Mouse (Mus musculus): ENCODE measurements around the gene Ccdc184. TPM values are rescaled to one million over a fixed set of nuclear protein-coding genes. Genes with fewer than 3 reads are reported as not detected.

Gene Ccdc184
- total RNA-seq, 2 experiments from 2014 or later: 20.6 to 21.8 TPM

GRCm38 (mm10) chr15:98157253-98157652, 9.7 kb upstream of the Ccdc184 start:
- DNase-seq (ENCODE audit: extremely low spot score in 1 of 2, low spot score in 2 of 2): no peak
- intact Hi-C loops (cut with DNase I): no loop called here
- no peak overlapping the region for H3K4me3 ChIP-seq
- TF ChIP-seq CTCF (IDR thresholded peaks at IDR 0.05): no peak
- no peak overlapping the region for H3K27ac ChIP-seq

- TF ChIP-seq CTCF (IDR thresholded peaks at IDR 0.05): no peak
- no peak overlapping the region for H3K27ac ChIP-seq
- intact Hi-C loops (cut with DNase I): loop anchor here (10.0 kb wide), 1 partner anchor 306 kb away; no protein-coding TSS in a partner anchor
Measured at GRCm38 (mm10) chr15:98161026-98161805, 5.7 kb upstream of the Ccdc184 start.

GRCm38 (mm10) chr15:98162561-98162960, 4.4 kb upstream of the Ccdc184 start:
- Histone ChIP-seq H3K27ac (no peak overlapping the region), H3K4me3 (no peak overlapping the region)
- intact Hi-C loops (cut with DNase I): loop anchor here (10.0 kb wide), 1 partner anchor 308 kb away; no protein-coding TSS in a partner anchor
- no peak for TF ChIP-seq CTCF (IDR thresholded peaks at IDR 0.05)
- no peak for DNase-seq (ENCODE audit: extremely low spot score in 1 of 2, low spot score in 2 of 2)

More at GRCm38 (mm10) chr15:98161026-98161805, 5.7 kb upstream of the Ccdc184 start:
- no peak overlapping the region for H3K4me3 ChIP-seq
- DNase-seq (ENCODE audit: extremely low spot score in 1 of 2, low spot score in 2 of 2): no peak

GRCm38 (mm10) chr15:98165525-98165924, 1.4 kb upstream of the Ccdc184 start, which contains the start of gene Asb8:
Gene Asb8 (minus strand): TSS chr15:98165625.
- DNase-seq (ENCODE audit: extremely low spot score in 1 of 2, low spot score in 2 of 2): no peak
- Histone ChIP-seq H3K27ac (no peak within 1 kb of the TSS), H3K4me3 (no peak within 1 kb of the TSS)
- TF ChIP-seq CTCF (IDR thresholded peaks at IDR 0.05): no peak
- intact Hi-C loops (cut with DNase I): loop anchor here (10.0 kb wide), 1 partner anchor 311 kb away; no protein-coding TSS in a partner anchor

- intact Hi-C loops (cut with DNase I): loop anchor here (2.0 to 10.0 kb wide), 2 partner anchors 19 to 313 kb away; no protein-coding TSS in a partner anchor
- no peak for TF ChIP-seq CTCF (IDR thresholded peaks at IDR 0.05)
- H3K27ac ChIP-seq: peak overlapping the region; percentile 94
- peak overlapping the region; percentile 83 for H3K4me3 ChIP-seq
- peak; percentile 91 for DNase-seq (ENCODE audit: extremely low spot score in 1 of 2, low spot score in 2 of 2)
Measured at GRCm38 (mm10) chr15:98167645-98168621, 975 bp downstream of the Ccdc184 start.

GRCm38 (mm10) chr15:98168622-98169004, 1.7 kb downstream of the Ccdc184 start:
- no peak for TF ChIP-seq CTCF (IDR thresholded peaks at IDR 0.05)
- DNase-seq (ENCODE audit: extremely low spot score in 1 of 2, low spot score in 2 of 2): no peak
- H3K4me3 ChIP-seq: peak overlapping the region; percentile 83
- intact Hi-C loops (cut with DNase I): loop anchor here (10.0 kb wide), 1 partner anchor 314 kb away; no protein-coding TSS in a partner anchor
- peak overlapping the region; percentile 94; the same call in 1 of the 2 replicates for H3K27ac ChIP-seq

GRCm38 (mm10) chr15:98170365-98170764, 3.4 kb downstream of the Ccdc184 start:
- peak; percentile 54 to 62 for DNase-seq (ENCODE audit: extremely low spot score in 1 of 2, low spot score in 2 of 2)
- TF ChIP-seq CTCF (IDR thresholded peaks at IDR 0.05): no peak; the same call in 1 of the 2 replicates
- H3K27ac ChIP-seq: no peak overlapping the region; the same call in 1 of the 2 replicates
- intact Hi-C loops (cut with DNase I): loop anchor here (5.0 kb wide), 2 partner anchors 63 to 208 kb away; partner anchors contain the start of gene Tmem106c
- peak overlapping the region; percentile 83 for H3K4me3 ChIP-seq

- DNase-seq (ENCODE audit: extremely low spot score in 1 of 2, low spot score in 2 of 2): no peak
- H3K4me3 ChIP-seq: peak overlapping the region; percentile 28; the same call in 1 of the 2 replicates
- intact Hi-C loops (cut with DNase I): loop anchor here (5.0 kb wide), 2 partner anchors 64 to 209 kb away; partner anchors contain the start of gene Tmem106c
- TF ChIP-seq CTCF (IDR thresholded peaks at IDR 0.05): no peak
- H3K27ac ChIP-seq: peak overlapping the region; percentile 59
Measured at GRCm38 (mm10) chr15:98170917-98171316, 4.0 kb downstream of the Ccdc184 start.

- DNase-seq (ENCODE audit: extremely low spot score in 1 of 2, low spot score in 2 of 2): no peak
- Histone ChIP-seq H3K4me3 (no peak overlapping the region), H3K27ac (no peak overlapping the region; the same call in 1 of the 2 replicates)
- intact Hi-C loops (cut with DNase I): loop anchor here (2.0 to 5.0 kb wide), 3 partner anchors 65 to 210 kb away; partner anchors contain the start of genes Pfkm, Senp1 and Tmem106c
- TF ChIP-seq CTCF (IDR thresholded peaks at IDR 0.05): no peak
Measured at GRCm38 (mm10) chr15:98172113-98172512, 5.2 kb downstream of the Ccdc184 start.

GRCm38 (mm10) chr15:98173821-98174220, 6.9 kb downstream of the Ccdc184 start:
- peak; percentile 87 for TF ChIP-seq CTCF (IDR thresholded peaks at IDR 0.05)
- intact Hi-C loops (cut with DNase I): loop anchor here (2.0 to 5.0 kb wide), 3 partner anchors 67 to 212 kb away; partner anchors contain the start of genes Pfkm, Senp1 and Tmem106c

GRCm38 (mm10) chr15:98177320-98177719, 10.4 kb downstream of the Ccdc184 start:
- H3K27ac ChIP-seq: no peak overlapping the region
- H3K4me3 ChIP-seq: no peak overlapping the region
- no peak for DNase-seq (ENCODE audit: extremely low spot score in 1 of 2, low spot score in 2 of 2)
- no peak for TF ChIP-seq CTCF (IDR thresholded peaks at IDR 0.05)
- intact Hi-C loops (cut with DNase I): no loop called here

More at GRCm38 (mm10) chr15:98173821-98174220, 6.9 kb downstream of the Ccdc184 start:
- DNase-seq (ENCODE audit: extremely low spot score in 1 of 2, low spot score in 2 of 2): peak; percentile 69 to 82
- H3K4me3 ChIP-seq: no peak overlapping the region
- no peak overlapping the region for H3K27ac ChIP-seq

All from left cerebral cortex, adult 2 months (tissue).